Mouse (Mus musculus) neural tube, embryonic 14.5 days (tissue): ENCODE measurements around the gene Rin2. TPM values are rescaled to one million over a fixed set of nuclear protein-coding genes. Genes with fewer than 3 reads are reported as not detected.

Source experiments
- ATAC-seq: fragments of 200-750 bp; cut with Nextera tagmentation; 2 replicates; pipeline ENCODE4 v1.8.0; 2017; ENCODE audit warnings: low read depth, mild to moderate bottlenecking, moderate TSS enrichment, moderate library complexity
- H3K27ac ChIP-seq: fragments of 300-500 bp; sonication (generic); 2 replicates; pipeline ENCODE4 v1.5.1; 2014; ENCODE audit warnings: low read depth, mild to moderate bottlenecking, control low read depth, low read length, moderate library complexity, mixed read lengths
- H3K27me3 ChIP-seq: fragments of 300-500 bp; sonication (generic); 2 replicates; pipeline ENCODE4 v1.6.1; 2014; ENCODE audit warnings: low read length; ENCODE audit not compliant: control insufficient read depth, insufficient read depth
- H3K36me3 ChIP-seq: fragments of 300-500 bp; sonication (generic); 2 replicates; pipeline ENCODE4 v1.6.1; 2014; ENCODE audit warnings: low read length, mixed read lengths; ENCODE audit not compliant: control insufficient read depth, insufficient read depth
- H3K4me1 ChIP-seq: fragments of 300-500 bp; sonication (generic); 2 replicates; pipeline ENCODE4 v1.6.1; 2014; ENCODE audit warnings: low read length; ENCODE audit not compliant: control insufficient read depth, insufficient read depth
- H3K4me2 ChIP-seq: fragments of 300-500 bp; sonication (generic); 2 replicates; pipeline ENCODE4 v1.6.1; 2014; ENCODE audit warnings: mild to moderate bottlenecking, low read depth, low read length, control low read depth
- H3K4me3 ChIP-seq: fragments of 300-500 bp; sonication (generic); 2 replicates; pipeline ENCODE4 v1.5.1; 2014; ENCODE audit warnings: low read depth, low read length, control low read depth, mixed read lengths
- H3K9ac ChIP-seq: fragments of 300-500 bp; sonication (generic); replicated peaks from 2 replicates; pipeline ENCODE4 v1.6.1; 2014; ENCODE audit warnings: low read depth, mild to moderate bottlenecking, control low read depth, low read length, mixed read lengths
- H3K9me3 ChIP-seq: fragments of 300-500 bp; sonication (generic); 2 replicates; pipeline ENCODE4 v1.6.1; 2016; ENCODE audit warnings: low read length; ENCODE audit not compliant: control insufficient read depth
- WGBS: fragments of 180-500 bp; shearing (Covaris S2); extraction: QIAGEN DNeasy Blood & Tissue Kit; methylation state at CpG from one replicate; pipeline ENCODE4 v1.1.7; 2014; 5-methylcytosine and 5-hydroxymethylcytosine counted together
- polyA plus RNA-seq: library from polyadenylated mRNA; unstranded; fragments of >200 nt; fragmentation: Nextera tagmentation; extraction: Ambion mirVana; gene quantifications from 2 replicates; pipeline ENCODE4 v1.2.1, GENCODE M21; 2014

The Rin2 gene
- polyA plus RNA-seq, 1 experiment from 2014 or later = 11.4 TPM

GRCm38 (mm10) chr2:145699414-145700071 lies 24.5 kb downstream of the Rin2 start:
- H3K27me3 ChIP-seq = no peaks in the 10 kb centered on the region
- H3K4me3 ChIP-seq = no peak overlapping the region
- no peaks in the 10 kb centered on the region for H3K36me3 ChIP-seq
- H3K9ac ChIP-seq = no peak overlapping the region
- no peak overlapping the region for H3K4me2 ChIP-seq
- ATAC-seq = peak; percentile 68; the same call in 1 of the 2 replicates
- H3K27ac ChIP-seq = no peak overlapping the region
- WGBS = 32% methylated on average over 6 of the region's 6 CpGs
- no peaks in the 10 kb centered on the region for H3K9me3 ChIP-seq
- no peaks in the 10 kb centered on the region for H3K4me1 ChIP-seq

- Histone ChIP-seq H3K9ac (no peak overlapping the region), H3K27me3 (no peaks in the 10 kb centered on the region), H3K27ac (no peak overlapping the region), H3K4me1 (no peaks in the 10 kb centered on the region), H3K36me3 (no peaks in the 10 kb centered on the region), H3K4me3 (no peak overlapping the region), H3K4me2 (no peak overlapping the region), H3K9me3 (no peaks in the 10 kb centered on the region)
- ATAC-seq = no peak
- 50% methylated on average over 8 of the region's 8 CpGs for WGBS
These were observed 25.4 kb downstream of the Rin2 start for GRCm38 (mm10) chr2:145700237-145700985.

- H3K27ac ChIP-seq = no peak overlapping the region
- ATAC-seq = no peak
- 85% methylated on average over 12 of the region's 12 CpGs for WGBS
- no peak overlapping the region for H3K4me3 ChIP-seq
- no peaks in the 10 kb centered on the region for H3K36me3 ChIP-seq
- no peak overlapping the region for H3K9ac ChIP-seq
- H3K4me1 ChIP-seq = no peaks in the 10 kb centered on the region
- H3K9me3 ChIP-seq = no peaks in the 10 kb centered on the region
- H3K4me2 ChIP-seq = no peak overlapping the region
- H3K27me3 ChIP-seq = no peaks in the 10 kb centered on the region
These were observed 26.8 kb downstream of the Rin2 start for GRCm38 (mm10) chr2:145701605-145702335.

- H3K27ac ChIP-seq = no peak overlapping the region
- no peak overlapping the region for H3K9ac ChIP-seq
- H3K27me3 ChIP-seq = no peaks in the 10 kb centered on the region
- WGBS = 85% methylated on average over 7 of the region's 7 CpGs
- no peak overlapping the region for H3K4me2 ChIP-seq
- no peaks in the 10 kb centered on the region for H3K36me3 ChIP-seq
- no peaks in the 10 kb centered on the region for H3K9me3 ChIP-seq
- H3K4me1 ChIP-seq = no peaks in the 10 kb centered on the region
- no peak overlapping the region for H3K4me3 ChIP-seq
- no peak for ATAC-seq
These were observed 29.7 kb downstream of the Rin2 start for GRCm38 (mm10) chr2:145704738-145705137.

GRCm38 (mm10) chr2:145709727-145710389 lies 34.8 kb downstream of the Rin2 start:
- Histone ChIP-seq H3K27me3 (no peaks in the 10 kb centered on the region), H3K4me3 (no peak overlapping the region), H3K9me3 (no peaks in the 10 kb centered on the region), H3K9ac (no peak overlapping the region), H3K27ac (no peak overlapping the region), H3K4me2 (no peak overlapping the region), H3K4me1 (no peaks in the 10 kb centered on the region), H3K36me3 (0 out of 2 replicates have a peak, but pooled peaks cover 4% of the 10 kb centered on the region)
- WGBS = 83% methylated on average over 11 of the region's 11 CpGs
- no peak for ATAC-seq

- no peak overlapping the region for H3K27ac ChIP-seq
- H3K9ac ChIP-seq = no peak overlapping the region
- no peak overlapping the region for H3K4me3 ChIP-seq
- H3K36me3 ChIP-seq = 0 out of 2 replicates have a peak, but pooled peaks cover 4% of the 10 kb centered on the region
- no peaks in the 10 kb centered on the region for H3K27me3 ChIP-seq
- ATAC-seq = no peak
- no peak overlapping the region for H3K4me2 ChIP-seq
- WGBS = 61% methylated on average over 3 of the region's 3 CpGs
- H3K4me1 ChIP-seq = no peaks in the 10 kb centered on the region
- no peaks in the 10 kb centered on the region for H3K9me3 ChIP-seq
These were observed 36.5 kb downstream of the Rin2 start for GRCm38 (mm10) chr2:145711512-145711911.

GRCm38 (mm10) chr2:145712026-145712425 lies 37.0 kb downstream of the Rin2 start:
- Histone ChIP-seq H3K27ac (no peak overlapping the region), H3K4me2 (no peak overlapping the region), H3K9ac (no peak overlapping the region), H3K36me3 (0 out of 2 replicates have a peak, but pooled peaks cover 4% of the 10 kb centered on the region), H3K4me1 (no peaks in the 10 kb centered on the region), H3K27me3 (no peaks in the 10 kb centered on the region), H3K9me3 (no peaks in the 10 kb centered on the region), H3K4me3 (no peak overlapping the region)
- 13% methylated on average over 3 of the region's 3 CpGs for WGBS
- no peak for ATAC-seq

- Histone ChIP-seq H3K4me1 (no peaks in the 10 kb centered on the region), H3K27me3 (no peaks in the 10 kb centered on the region), H3K9me3 (no peaks in the 10 kb centered on the region), H3K9ac (no peak overlapping the region), H3K27ac (no peak overlapping the region), H3K4me2 (no peak overlapping the region), H3K36me3 (0 out of 2 replicates have a peak, but pooled peaks cover 4% of the 10 kb centered on the region), H3K4me3 (no peak overlapping the region)
- WGBS = 98% methylated on average over 1 of the region's 1 CpGs
- no peak for ATAC-seq
These were observed 42.5 kb downstream of the Rin2 start for GRCm38 (mm10) chr2:145717539-145717938.
